Mouse (Mus musculus) midbrain, embryonic 14.5 days (tissue): ENCODE measurements around the gene Cstf1. TPM values are rescaled to one million over a fixed set of nuclear protein-coding genes. Genes with fewer than 3 reads are reported as not detected.

Source experiments
- ATAC-seq: fragments of 200-750 bp; cut with Nextera tagmentation; 2 replicates; pipeline ENCODE4 v1.8.0; 2017; ENCODE audit warnings: moderate number of reproducible peaks, moderate library complexity; ENCODE audit not compliant: low FRiP score, low TSS enrichment
- DNase-seq: peaks from one replicate; pipeline ENCODE4 v3.0.0-alpha.2; 2015
- H3K27ac ChIP-seq: fragments of 300-500 bp; sonication (generic); replicated peaks from 2 replicates; pipeline ENCODE4 v1.5.1; 2014; ENCODE audit warnings: mild to moderate bottlenecking, low read depth, low read length, moderate library complexity
- H3K27me3 ChIP-seq: fragments of 300-500 bp; sonication (generic); 2 replicates; pipeline ENCODE4 v1.6.1; 2014; ENCODE audit warnings: low read length, control low read depth, mixed read lengths; ENCODE audit not compliant: control insufficient read depth, insufficient read depth
- H3K36me3 ChIP-seq: fragments of 300-500 bp; sonication (generic); 2 replicates; pipeline ENCODE4 v1.6.1; 2014; ENCODE audit warnings: low read length, control low read depth; ENCODE audit not compliant: control insufficient read depth, insufficient read depth
- H3K4me1 ChIP-seq: fragments of 300-500 bp; sonication (generic); 2 replicates; pipeline ENCODE4 v1.6.1; 2014; ENCODE audit warnings: mild to moderate bottlenecking, antibody characterized with exemption, low read length, control low read depth; ENCODE audit not compliant: control insufficient read depth, insufficient read depth
- H3K4me2 ChIP-seq: fragments of 300-500 bp; sonication (generic); 2 replicates; pipeline ENCODE4 v1.6.1; 2014; ENCODE audit warnings: mild to moderate bottlenecking, low read length, moderate library complexity
- H3K4me3 ChIP-seq: fragments of 300-500 bp; sonication (generic); replicated peaks from 2 replicates; pipeline ENCODE4 v1.5.1; 2014; ENCODE audit warnings: low read depth, low read length
- H3K9ac ChIP-seq: fragments of 300-500 bp; sonication (generic); replicated peaks from 2 replicates; pipeline ENCODE4 v1.6.1; 2014; ENCODE audit warnings: mild to moderate bottlenecking, low read length, moderate library complexity
- H3K9me3 ChIP-seq: fragments of 300-500 bp; sonication (generic); 2 replicates; pipeline ENCODE4 v1.6.1; 2016; ENCODE audit warnings: low read length, control low read depth, mixed read lengths; ENCODE audit not compliant: control insufficient read depth
- WGBS: fragments of 180-500 bp; shearing (Covaris S2); extraction: QIAGEN DNeasy Blood & Tissue Kit; methylation state at CpG from one replicate; pipeline ENCODE4 v1.1.7; 2014; 5-methylcytosine and 5-hydroxymethylcytosine counted together
- polyA plus RNA-seq: library from polyadenylated mRNA; unstranded; fragments of >200 nt; fragmentation: Nextera tagmentation; extraction: Ambion mirVana; gene quantifications from 2 replicates; pipeline ENCODE4 v1.2.1, GENCODE M21; 2014

Gene Cstf1
- 31.8 and 34.6 TPM in 2 replicates for polyA plus RNA-seq

- Histone ChIP-seq H3K9ac (peak within 1 kb of the TSS; percentile 87), H3K36me3 (peaks cover 27% of the 10 kb centered on the region), H3K27me3 (no peaks in the 10 kb centered on the region), H3K4me3 (peak within 1 kb of the TSS; percentile 83), H3K4me2 (peak within 1 kb of the TSS; percentile 87), H3K27ac (peak within 1 kb of the TSS; percentile 86), H3K9me3 (no peaks in the 10 kb centered on the region), H3K4me1 (peaks cover 13% of the 10 kb centered on the region)
- ATAC-seq (peak; percentile 98), DNase-seq (peak; percentile 97)
- WGBS: under 1% methylated on average over 66 of the region's 66 CpGs
Measured at GRCm38 (mm10) chr2:172370411-172371223, at the start of gene Cstf1, which contains the start of gene Aurka. Cstf1 (plus strand) TSS chr2:172370681. Aurka (minus strand) TSS chr2:172370535.

- ATAC-seq: no peak
- H3K4me1 ChIP-seq: no peaks in the 10 kb centered on the region
- no peak overlapping the region for H3K4me3 ChIP-seq
- H3K4me2 ChIP-seq: no peak overlapping the region
- H3K9ac ChIP-seq: no peak overlapping the region
- 20% methylated on average over 9 of the region's 9 CpGs for WGBS
- no peaks in the 10 kb centered on the region for H3K9me3 ChIP-seq
- H3K36me3 ChIP-seq: no peaks in the 10 kb centered on the region
- no peaks in the 10 kb centered on the region for H3K27me3 ChIP-seq
- H3K27ac ChIP-seq: no peak overlapping the region
- peak; percentile 69 for DNase-seq
Measured at GRCm38 (mm10) chr2:172320878-172321277, 49.6 kb upstream of the Cstf1 start.

GRCm38 (mm10) chr2:172328248-172328647, 42.2 kb upstream of the Cstf1 start:
- no peak overlapping the region for H3K4me3 ChIP-seq
- 38% methylated on average over 8 of the region's 8 CpGs for WGBS
- H3K27ac ChIP-seq: no peak overlapping the region
- H3K4me2 ChIP-seq: no peak overlapping the region
- no peaks in the 10 kb centered on the region for H3K4me1 ChIP-seq
- DNase-seq: no peak
- ATAC-seq: no peak
- H3K36me3 ChIP-seq: no peaks in the 10 kb centered on the region
- no peaks in the 10 kb centered on the region for H3K9me3 ChIP-seq
- no peaks in the 10 kb centered on the region for H3K27me3 ChIP-seq
- H3K9ac ChIP-seq: no peak overlapping the region

GRCm38 (mm10) chr2:172329179-172329578, 41.3 kb upstream of the Cstf1 start:
- no peaks in the 10 kb centered on the region for H3K9me3 ChIP-seq
- WGBS: 6% methylated on average over 13 of the region's 13 CpGs
- no peaks in the 10 kb centered on the region for H3K4me1 ChIP-seq
- no peak overlapping the region; the same call in 1 of the 2 replicates for H3K4me3 ChIP-seq
- H3K9ac ChIP-seq: no peak overlapping the region
- H3K27ac ChIP-seq: no peak overlapping the region
- peak overlapping the region; percentile 46 for H3K4me2 ChIP-seq
- no peaks in the 10 kb centered on the region for H3K27me3 ChIP-seq
- DNase-seq: peak; percentile 92
- no peaks in the 10 kb centered on the region for H3K36me3 ChIP-seq
- ATAC-seq: no peak

- Histone ChIP-seq H3K4me2 (peak overlapping the region; percentile 6; the same call in 1 of the 2 replicates), H3K9ac (no peak overlapping the region), H3K9me3 (no peaks in the 10 kb centered on the region), H3K4me1 (no peaks in the 10 kb centered on the region), H3K27me3 (no peaks in the 10 kb centered on the region), H3K4me3 (no peak overlapping the region), H3K27ac (peak overlapping the region; percentile 64), H3K36me3 (no peaks in the 10 kb centered on the region)
- 66% methylated on average over 19 of the region's 19 CpGs for WGBS
- DNase-seq: peak; percentile 58
- no peak for ATAC-seq
Measured at GRCm38 (mm10) chr2:172338206-172338942, 32.1 kb upstream of the Cstf1 start.

- Histone ChIP-seq H3K36me3 (no peaks in the 10 kb centered on the region), H3K9me3 (no peaks in the 10 kb centered on the region), H3K27ac (no peak overlapping the region), H3K9ac (no peak overlapping the region), H3K4me3 (no peak overlapping the region), H3K4me2 (no peak overlapping the region), H3K4me1 (peaks cover 4% of the 10 kb centered on the region; the same call in 1 of the 2 replicates), H3K27me3 (no peaks in the 10 kb centered on the region)
- WGBS: 18% methylated on average over 3 of the region's 3 CpGs
- DNase-seq (no peak), ATAC-seq (no peak)
Measured at GRCm38 (mm10) chr2:172340936-172341335, 29.5 kb upstream of the Cstf1 start.

GRCm38 (mm10) chr2:172341606-172342005, 28.9 kb upstream of the Cstf1 start:
- no peak for ATAC-seq
- no peak overlapping the region for H3K27ac ChIP-seq

GRCm38 (mm10) chr2:172343751-172344150, 26.7 kb upstream of the Cstf1 start:
- Histone ChIP-seq H3K4me1 (peaks cover 10% of the 10 kb centered on the region; the same call in 1 of the 2 replicates), H3K27me3 (no peaks in the 10 kb centered on the region), H3K27ac (no peak overlapping the region), H3K4me2 (no peak overlapping the region), H3K9me3 (no peaks in the 10 kb centered on the region), H3K36me3 (no peaks in the 10 kb centered on the region), H3K9ac (no peak overlapping the region), H3K4me3 (no peak overlapping the region)
- WGBS: 94% methylated on average over 7 of the region's 7 CpGs
- ATAC-seq (no peak), DNase-seq (no peak)

More at GRCm38 (mm10) chr2:172341606-172342005, 28.9 kb upstream of the Cstf1 start:
- Histone ChIP-seq H3K36me3 (no peaks in the 10 kb centered on the region), H3K4me2 (no peak overlapping the region), H3K9me3 (no peaks in the 10 kb centered on the region), H3K27me3 (no peaks in the 10 kb centered on the region), H3K4me3 (no peak overlapping the region), H3K9ac (no peak overlapping the region), H3K4me1 (peaks cover 9% of the 10 kb centered on the region; the same call in 1 of the 2 replicates)
- WGBS: 8% methylated on average over 5 of the region's 5 CpGs
- no peak for DNase-seq
